13 mouse cellular contexts compared by ENCODE assay signal in the genomic region with DNA sequence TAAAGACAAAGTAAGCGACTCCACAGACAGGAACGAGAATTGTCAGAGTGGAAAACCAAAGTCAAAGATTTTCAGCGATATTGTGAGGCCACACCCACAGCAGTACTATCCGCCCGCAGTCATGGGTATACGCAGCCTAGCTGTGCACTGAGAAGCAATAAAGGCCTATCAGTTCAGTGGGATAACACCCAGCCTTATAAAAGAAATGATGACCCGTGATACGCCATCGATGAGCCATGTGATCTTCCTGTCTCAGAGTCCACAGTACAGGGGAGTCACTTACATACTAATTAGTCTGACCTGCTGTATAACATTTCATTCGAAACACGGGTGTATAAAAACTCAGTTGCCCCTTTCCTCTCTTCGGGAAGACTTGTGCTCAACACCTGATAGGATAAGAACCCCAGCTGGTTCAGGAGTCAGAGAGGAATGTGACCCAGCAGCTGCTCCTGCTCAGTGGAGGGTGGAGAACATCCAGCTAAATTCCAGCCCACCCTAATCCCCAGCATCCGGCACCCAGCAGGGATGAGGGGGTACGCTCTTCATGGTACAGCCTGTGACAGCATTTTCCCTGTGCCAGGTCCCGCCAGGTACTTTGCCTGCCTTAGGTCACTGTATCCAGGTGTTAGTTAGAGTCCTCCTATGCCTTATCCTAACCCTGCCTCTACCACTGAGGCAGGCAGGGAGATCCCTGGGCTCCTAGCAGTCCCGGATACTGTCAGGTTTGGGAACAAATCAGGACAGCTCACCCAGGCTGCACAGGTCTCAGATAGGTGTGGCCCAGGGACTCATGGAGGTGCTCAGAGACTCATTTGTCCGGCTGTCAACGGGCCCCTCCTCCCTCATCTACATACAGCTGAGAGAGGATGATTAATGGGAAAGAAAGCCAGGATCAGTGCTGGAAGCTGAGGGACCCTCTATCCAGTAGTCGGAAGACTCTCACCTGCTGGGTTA. TPM values are rescaled to one million over a fixed set of nuclear protein-coding genes. Genes with fewer than 3 reads are reported as not detected.
A peak's percentile ranks its signal among the peaks of the same experiment; 100 is the strongest.
DNase-seq lines count a peak whose midpoint lies in the region; ATAC-seq and TF ChIP-seq lines count a peak whose summit lies in the region.
"Had no signal": no experiment of that assay in that cellular context is flagged by ENCODE, and none has a peak within 500 bp of the region (broad histone marks: within the 10 kb centered on the region; RNA-seq: fewer than 3 reads in every experiment).

No protein-coding gene starts in this region.

- peaks cover 23% of the 10 kb centered on the region; the same call in 1 of the 2 replicates for H3K79me2 ChIP-seq in liver, adult 2 months (ENCODE audit: control insufficient read depth, insufficient read depth, low read length)

- peaks cover 7% of the 10 kb centered on the region for H3K4me1 ChIP-seq in liver, adult 2 months (ENCODE audit: control insufficient read depth, insufficient read depth, low read length)
- H3K4me1 ChIP-seq in liver, embryonic 11.5 days (replicated peaks; ENCODE audit: control insufficient read depth, insufficient read depth, low read length): peaks cover 12% of the 10 kb centered on the region
- peaks cover 65% of the 10 kb centered on the region for H3K4me1 ChIP-seq in stomach, embryonic 16.5 days (ENCODE audit: control insufficient read depth, insufficient read depth, low read length)

- no peak overlapping the region for H3K27ac ChIP-seq in liver, adult 2 months (replicated peaks; ENCODE audit: insufficient read depth, low read depth, low read length)
- no peak overlapping the region for H3K27ac ChIP-seq in liver, embryonic 11.5 days (ENCODE audit: low read depth, low read length)
- H3K27ac ChIP-seq in stomach, embryonic 16.5 days (ENCODE audit: low read length): no peak overlapping the region

- 81% methylated on average over 19 of the region's 19 CpGs for WGBS in liver, adult 2 months
- WGBS in liver, embryonic 11.5 days: 53% methylated on average over 19 of the region's 19 CpGs
- 39% methylated on average over 19 of the region's 19 CpGs for WGBS in stomach, embryonic 16.5 days

- intact Hi-C loops in heart, postnatal 14 days (cut with DNase I): no loop called here

- no peak overlapping the region for H3K4me2 ChIP-seq in liver, embryonic 11.5 days
- no peak overlapping the region for H3K4me2 ChIP-seq in stomach, embryonic 16.5 days (ENCODE audit: low read depth, low read length)

- peak; percentile 91 for DNase-seq in heart, adult 11 months
- DNase-seq in heart, postnatal 14 days: no peak
- peak; percentile 48 for DNase-seq in liver, adult 2 months (ENCODE audit: extremely low read depth, low read depth, low spot score)
- DNase-seq in liver, embryonic 11.5 days (ENCODE audit: low spot score): no peak
- DNase-seq in induced T-regulatory cell, adult 2 months (ENCODE audit: low read depth): peak; percentile 30
- DNase-seq in adrenal gland, postnatal 36 days: no peak
- no peak for DNase-seq in testis, postnatal 10 days (ENCODE audit: low spot score)
- DNase-seq: cerebellum, postnatal 25 days; kidney, adult 2 months; thymus, postnatal 4 days had no signal

- TF ChIP-seq POLR2A in liver, adult 2 months (IDR thresholded peaks at IDR 0.05; ENCODE audit: extremely low read depth, insufficient read depth, low read length): no peak

- no peaks in the 10 kb centered on the region for H3K27me3 ChIP-seq in liver, adult 2 months (ENCODE audit: control insufficient read depth, insufficient read depth, low read length)
- no peaks in the 10 kb centered on the region; the same call in 1 of the 2 replicates for H3K27me3 ChIP-seq in liver, embryonic 11.5 days (replicated peaks; ENCODE audit: control insufficient read depth, insufficient read depth, low read length)
- H3K27me3 ChIP-seq in stomach, embryonic 16.5 days (ENCODE audit: control insufficient read depth, insufficient read depth, low read length): no peaks in the 10 kb centered on the region

- H3K4me3 ChIP-seq in liver, adult 2 months (ENCODE audit: insufficient read depth, low read depth, low read length): no peak overlapping the region
- H3K4me3 ChIP-seq in liver, embryonic 11.5 days (ENCODE audit: low read depth, low read length): no peak overlapping the region
- no peak overlapping the region for H3K4me3 ChIP-seq in stomach, embryonic 16.5 days (replicated peaks; ENCODE audit: low read length)

- no peak overlapping the region for H3K9ac ChIP-seq in liver, adult 2 months (ENCODE audit: low read depth, low read length)
- H3K9ac ChIP-seq in liver, embryonic 11.5 days (ENCODE audit: low read depth, low read length): no peak overlapping the region
- no peak overlapping the region; the same call in 1 of the 2 replicates for H3K9ac ChIP-seq in stomach, embryonic 16.5 days (ENCODE audit: low read length)

- no peaks in the 10 kb centered on the region for H3K9me3 ChIP-seq in liver, embryonic 11.5 days (ENCODE audit: control insufficient read depth, low read length)
- H3K9me3 ChIP-seq in stomach, embryonic 16.5 days (replicated peaks; ENCODE audit: control insufficient read depth, low read length): no peaks in the 10 kb centered on the region

- peaks cover 36% of the 10 kb centered on the region for H3K36me3 ChIP-seq in liver, adult 2 months (ENCODE audit: control insufficient read depth, insufficient read depth, low read length)
- peaks cover 2% of the 10 kb centered on the region; the same call in 1 of the 2 replicates for H3K36me3 ChIP-seq in liver, embryonic 11.5 days (ENCODE audit: control insufficient read depth, insufficient read depth, low read length)
- 0 out of 2 replicates have a peak, but pooled peaks cover 4% of the 10 kb centered on the region for H3K36me3 ChIP-seq in stomach, embryonic 16.5 days (ENCODE audit: control insufficient read depth, insufficient read depth, low read length)

- no peak for TF ChIP-seq CTCF in liver, adult 2 months (IDR thresholded peaks at IDR 0.05; ENCODE audit: low read depth, low read length)

- ATAC-seq in liver, embryonic 11.5 days (replicated peaks; ENCODE audit: low FRiP score): no peak
- peak; percentile 23; the same call in 1 of the 2 replicates for ATAC-seq in stomach, embryonic 16.5 days (ENCODE audit: insufficient read depth, low FRiP score)
- ATAC-seq: activated CD4-positive, CD25-positive, alpha-beta regulatory T cell, adult 4 months; forebrain, embryonic 14.5 days had no signal

RNA-seq across cellular contexts. Expression of a gene that starts 14.0 kb away (rescaled TPM):
- total RNA-seq in heart, postnatal 14 days (2021): 10 to 100 TPM; 47.6 to 48.3 TPM
- 27.3 and 28.7 TPM in 2 replicates for total RNA-seq in liver, adult 2 months (2014; rRNA removed)
- 53.0 and 57.7 TPM in 2 replicates for polyA plus RNA-seq in liver, adult 2 months (2012; rRNA removed)
- 11.3 and 13.4 TPM in 2 replicates for polyA plus RNA-seq in liver, embryonic 11.5 days (2014; fragmentation: Nextera tagmentation; extraction: Ambion mirVana)
- polyA plus RNA-seq in stomach, embryonic 16.5 days (2015; fragmentation: Nextera tagmentation; extraction: Ambion mirVana): 15.3 and 17.1 TPM in 2 replicates
- 10 to 100 TPM; 21.2 to 21.3 TPM for total RNA-seq in adrenal gland, postnatal 36 days (2021)

Comparison
In these comparisons a context has a peak if more than half of its experiments do, and no peak if none do; other contexts are left out.
1. DNase-seq: peak in heart, adult 11 months (single experiment), liver, adult 2 months (single experiment) and induced T-regulatory cell, adult 2 months (single experiment); none in heart, postnatal 14 days (0 of 2), liver, embryonic 11.5 days (single experiment), adrenal gland, postnatal 36 days (0 of 2) and testis, postnatal 10 days (single experiment).